11 mouse cellular contexts compared by ENCODE assay signal in the genomic region with DNA sequence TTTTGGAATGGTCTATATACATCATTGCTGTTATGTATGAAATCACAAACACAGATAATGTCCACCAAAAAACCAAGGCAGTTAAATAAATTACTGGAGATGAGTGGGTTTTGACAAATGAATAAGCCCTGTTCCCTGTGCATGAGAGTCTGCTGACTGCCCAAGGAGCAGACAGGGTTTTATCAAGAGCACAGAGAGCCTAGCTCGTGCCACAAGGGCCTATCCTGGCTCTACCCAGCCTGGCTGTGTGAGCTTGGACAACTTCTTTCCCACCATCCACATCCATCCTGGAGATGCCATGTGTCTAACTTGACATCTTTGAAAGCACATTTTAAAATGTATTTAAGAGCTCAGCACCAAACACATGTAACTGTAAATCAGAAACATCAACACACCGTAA.
A peak's percentile ranks its signal among the peaks of the same experiment; 100 is the strongest.
DNase-seq lines count a peak whose midpoint lies in the region; ATAC-seq and TF ChIP-seq lines count a peak whose summit lies in the region.
"Had no signal": no experiment of that assay in that cellular context is flagged by ENCODE, and none has a peak within 500 bp of the region (broad histone marks: within the 10 kb centered on the region; RNA-seq: fewer than 3 reads in every experiment).

No protein-coding gene starts in this region.

- dilution Hi-C loops in CH12.LX (cut with MboI; ENCODE audit: extremely low pct_ligation_motif_present, extremely low pct_unique_long_range_greater_than_20kb, low sequenced_read_pairs): no loop called here

- no peaks in the 10 kb centered on the region for H3K36me3 ChIP-seq in heart, embryonic 11.5 days (ENCODE audit: control insufficient read depth, insufficient read depth, low read length)
- H3K36me3 ChIP-seq in CH12.LX (replicated peaks in 1 of 2; ENCODE audit: control insufficient read depth in 1 of 2, insufficient read depth in 1 of 2, low read length in 1 of 2): peaks cover 26 to 54% of the 10 kb centered on the region in 2 experiments
- no peaks in the 10 kb centered on the region; the same call in 1 of the 2 replicates for H3K36me3 ChIP-seq in forebrain, embryonic 11.5 days (ENCODE audit: control insufficient read depth, insufficient read depth, low read length)
- peaks cover 31% of the 10 kb centered on the region for H3K36me3 ChIP-seq in midbrain, embryonic 10.5 days

- peaks cover 64% of the 10 kb centered on the region for H3K4me1 ChIP-seq in heart, embryonic 11.5 days (ENCODE audit: control insufficient read depth, insufficient read depth, low read length)
- peaks cover 16 to 83% of the 10 kb centered on the region in 2 experiments for H3K4me1 ChIP-seq in CH12.LX (ENCODE audit: control insufficient read depth in 1 of 2, insufficient read depth in 2 of 2)
- peaks cover 58% of the 10 kb centered on the region for H3K4me1 ChIP-seq in forebrain, embryonic 11.5 days (replicated peaks; ENCODE audit: control insufficient read depth, insufficient read depth, low read length)
- H3K4me1 ChIP-seq in midbrain, embryonic 10.5 days: peaks cover 99% of the 10 kb centered on the region

- WGBS in heart, embryonic 11.5 days (ENCODE audit: insufficient replicate concordance): 57% methylated on average over 2 of the region's 2 CpGs
- 44% methylated on average over 2 of the region's 2 CpGs for WGBS in forebrain, embryonic 11.5 days
- 43% methylated on average over 2 of the region's 2 CpGs for WGBS in midbrain, embryonic 10.5 days

- no peak overlapping the region for H3K4me3 ChIP-seq in heart, embryonic 11.5 days (ENCODE audit: low read depth, low read length)
- no peak overlapping the region for H3K4me3 ChIP-seq in CH12.LX (replicated peaks in 1 of 3; ENCODE audit: low read depth in 2 of 3, low read length in 2 of 3, poor library complexity in 1 of 3)
- peak overlapping the region; percentile 6; the same call in 1 of the 2 replicates for H3K4me3 ChIP-seq in forebrain, embryonic 11.5 days (ENCODE audit: low read depth, low read length)
- peak overlapping the region; percentile 47 for H3K4me3 ChIP-seq in midbrain, embryonic 10.5 days
- H3K4me3 ChIP-seq: erythroblast, embryonic 14.5 days; limb, embryonic 12.5 days had no signal

- no peak for TF ChIP-seq RAD21 in CH12.LX (IDR thresholded peaks at IDR 0.05; ENCODE audit: low read depth, low read length)

- no peaks in the 10 kb centered on the region for H3K9me3 ChIP-seq in heart, embryonic 11.5 days (replicated peaks; ENCODE audit: control insufficient read depth, low read length)
- no peaks in the 10 kb centered on the region for H3K9me3 ChIP-seq in CH12.LX (replicated peaks; ENCODE audit: low read length)
- no peaks in the 10 kb centered on the region for H3K9me3 ChIP-seq in forebrain, embryonic 11.5 days (ENCODE audit: control insufficient read depth, low read length)
- no peaks in the 10 kb centered on the region for H3K9me3 ChIP-seq in midbrain, embryonic 10.5 days (replicated peaks)
- H3K9me3 ChIP-seq: limb, embryonic 12.5 days had no signal

- no peak for TF ChIP-seq EP300 in CH12.LX (IDR thresholded peaks at IDR 0.05; ENCODE audit: low read length)

- H3K27ac ChIP-seq in heart, embryonic 11.5 days (ENCODE audit: low read depth, low read length): peak overlapping the region; percentile 79
- H3K27ac ChIP-seq in CH12.LX (ENCODE audit: insufficient read depth, low read depth): no peak overlapping the region
- H3K27ac ChIP-seq in forebrain, embryonic 11.5 days (ENCODE audit: low read depth, low read length): peak overlapping the region; percentile 95
- peak overlapping the region; percentile 94 for H3K27ac ChIP-seq in midbrain, embryonic 10.5 days (replicated peaks)

- H3K27me3 ChIP-seq in heart, embryonic 11.5 days (ENCODE audit: control insufficient read depth, insufficient read depth, low read length): no peaks in the 10 kb centered on the region
- H3K27me3 ChIP-seq in CH12.LX (replicated peaks): no peaks in the 10 kb centered on the region
- H3K27me3 ChIP-seq in forebrain, embryonic 11.5 days (ENCODE audit: control insufficient read depth, insufficient read depth, low read length): no peaks in the 10 kb centered on the region
- H3K27me3 ChIP-seq in midbrain, embryonic 10.5 days (ENCODE audit: low read depth, poor library complexity, severe bottlenecking): no peaks in the 10 kb centered on the region
- H3K27me3 ChIP-seq: limb, embryonic 12.5 days had no signal

- in situ Hi-C loops in CH12.LX (cut with MboI; ENCODE audit: low pct_ligation_motif_present, low pct_unique_long_range_greater_than_20kb, low sequenced_read_pairs): no loop called here

- peaks cover 19% of the 10 kb centered on the region for H3K79me2 ChIP-seq in CH12.LX (replicated peaks; ENCODE audit: control insufficient read depth, extremely low read depth, insufficient read depth, poor library complexity, severe bottlenecking)

- DNase-seq in heart, postnatal 10 days: no peak
- no peak for DNase-seq in CH12.LX (ENCODE audit: extremely low read depth)
- DNase-seq in forebrain, embryonic 11.5 days (ENCODE audit: low spot score): no peak
- no peak for DNase-seq in midbrain, embryonic 10.5 days (ENCODE audit: low spot score)
- DNase-seq in cerebellum, postnatal 10 days: no peak
- DNase-seq in left cerebral cortex, postnatal 36 days (ENCODE audit: low spot score in 2 of 2): no peak
- no peak for DNase-seq in frontal cortex, postnatal 36 days (ENCODE audit: low spot score in 2 of 2)
- DNase-seq: lung, postnatal 4 days had no signal

- no peak overlapping the region for H3K9ac ChIP-seq in heart, embryonic 11.5 days (ENCODE audit: low read depth, low read length)
- H3K9ac ChIP-seq in CH12.LX (ENCODE audit: insufficient read depth, low read depth): no peak overlapping the region
- peak overlapping the region; percentile 31; the same call in 1 of the 2 replicates for H3K9ac ChIP-seq in forebrain, embryonic 11.5 days (ENCODE audit: low read length)
- H3K9ac ChIP-seq: limb, embryonic 12.5 days had no signal

- no peak for ATAC-seq in heart, embryonic 11.5 days (replicated peaks; ENCODE audit: insufficient number of reproducible peaks, low FRiP score, low TSS enrichment)
- no peak for ATAC-seq in forebrain, embryonic 11.5 days (replicated peaks; ENCODE audit: low FRiP score)

- TF ChIP-seq POLR2A in CH12.LX (IDR thresholded peaks at IDR 0.05; ENCODE audit: low read depth, low read length): no peak

- no peak overlapping the region for H3K4me2 ChIP-seq in heart, embryonic 11.5 days
- H3K4me2 ChIP-seq in CH12.LX (ENCODE audit: insufficient read depth, low read depth, poor library complexity, severe bottlenecking): no peak overlapping the region
- H3K4me2 ChIP-seq in forebrain, embryonic 11.5 days (ENCODE audit: low read depth, low read length, severe bottlenecking): peak overlapping the region; percentile 34; the same call in 1 of the 2 replicates

- intact Hi-C loops in heart, postnatal 10 days (cut with DNase I): no loop called here
- intact Hi-C loops in left cerebral cortex, postnatal 36 days (cut with DNase I): no loop called here

- TF ChIP-seq CTCF in CH12.LX (conservative IDR thresholded peaks at IDR 0.05 in 1 of 2, IDR thresholded peaks at IDR 0.05 in 1 of 2; ENCODE audit: low read depth in 2 of 2, low read length in 2 of 2): no peak

TF ChIP-seq in CH12.LX, 34 proteins besides CTCF, POLR2A, EP300 and RAD21:
- no peak for TF ChIP-seq IRF4 (IDR thresholded peaks at IDR 0.05; ENCODE audit: low read depth, low read length)
- 0 out of 2 replicates have a peak, but pooled peaks have one; percentile 12 for TF ChIP-seq NELFE (IDR thresholded peaks at IDR 0.05; ENCODE audit: low read depth, low read length)
TF ChIP-seq in CH12.LX: peak in this region for 1.

Comparison
In these comparisons a context has a peak if more than half of its experiments do, and no peak if none do; other contexts are left out.
1. H3K4me3 ChIP-seq: peak in forebrain, embryonic 11.5 days (single experiment) and midbrain, embryonic 10.5 days (single experiment); none in heart, embryonic 11.5 days (single experiment) and CH12.LX (0 of 3).